Mouse (Mus musculus): Measurements from ENCODE around the gene Kdelc2. TPM values are rescaled to one million over a fixed set of nuclear protein-coding genes. Genes with fewer than 3 reads are reported as not detected.

Gene Kdelc2
- polyA plus RNA-seq, 1 experiment from 2014 or later, result 28.9 TPM

DNA sequence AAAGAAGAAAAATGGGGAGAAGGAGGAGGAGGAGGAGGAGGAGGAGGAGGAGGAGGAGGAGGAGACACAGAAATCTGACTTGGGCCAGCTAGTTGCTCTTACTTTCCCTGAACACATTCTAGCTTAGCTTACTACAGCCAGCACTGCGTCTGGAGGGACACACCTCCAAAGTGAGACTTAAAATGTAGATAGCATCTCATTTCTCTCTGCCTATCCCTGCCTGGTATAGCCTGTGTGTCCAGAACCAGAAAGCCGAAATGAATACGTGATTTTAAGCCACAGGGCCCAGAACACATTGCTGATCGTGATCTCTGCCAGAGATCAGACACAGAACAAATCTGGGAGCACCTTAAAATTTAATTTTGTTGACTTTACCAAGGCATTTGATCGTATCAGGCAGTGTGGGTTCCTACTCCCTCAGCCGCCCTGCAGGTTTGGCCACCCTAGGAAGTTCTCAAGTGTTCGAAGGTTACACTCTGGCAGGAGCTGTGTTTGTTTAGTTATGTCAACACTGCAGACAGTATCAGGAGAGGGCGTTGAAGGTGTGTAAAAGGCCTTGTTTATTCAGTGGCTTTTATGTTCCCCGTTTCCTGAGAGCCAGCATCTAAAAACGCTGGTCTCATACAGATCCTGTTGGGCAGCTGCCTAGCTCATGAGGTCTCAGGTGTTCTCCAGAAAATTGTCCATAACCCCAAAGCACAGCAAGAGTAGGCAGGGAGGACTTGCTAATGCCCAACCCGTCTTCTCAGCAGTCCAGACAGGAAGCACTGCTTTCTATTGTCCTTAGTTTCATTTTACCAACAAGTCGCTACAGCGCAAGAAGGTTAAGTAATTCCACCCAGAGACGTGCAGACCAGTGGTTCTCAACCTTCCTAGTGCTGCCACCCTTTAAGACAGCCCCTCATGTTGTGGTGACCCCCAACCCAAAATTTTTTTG lies 27.3 kb upstream of the Kdelc2 start:
- WGBS (ENCODE audit: missing documents), result 36% methylated on average over 14 of the region's 14 CpGs
- no peaks in the 10 kb centered on the region for H3K36me3 ChIP-seq (ENCODE audit: inconsistent target)
- H3K79me2 ChIP-seq (ENCODE audit: inconsistent target), result no peaks in the 10 kb centered on the region
- no peak overlapping the region for H3K27ac ChIP-seq
- H3K4me3 ChIP-seq (ENCODE audit: inconsistent target), result peak overlapping the region; percentile 4; the same call in 1 of the 2 replicates

DNA sequence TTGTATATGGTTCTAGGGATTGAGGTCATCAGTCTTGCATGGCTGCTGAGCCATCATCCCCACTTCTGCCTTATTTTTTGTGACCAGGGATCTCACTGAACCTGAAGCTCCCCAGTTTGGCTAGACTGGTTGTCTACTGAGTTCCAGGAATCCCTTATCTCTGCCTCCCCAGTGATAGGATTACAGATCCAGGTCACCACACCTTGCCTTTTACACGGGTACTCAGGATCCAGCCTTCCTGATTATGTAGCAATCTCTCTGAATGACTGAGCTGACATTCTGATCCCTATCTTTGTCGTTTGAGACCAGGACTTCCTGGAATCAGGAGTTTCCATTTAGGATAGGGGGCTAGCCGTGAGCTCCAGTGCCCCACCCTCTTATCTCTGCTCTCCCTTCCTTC lies 12.5 kb upstream of the Kdelc2 start:
- no peak overlapping the region for H3K27ac ChIP-seq
- H3K79me2 ChIP-seq (ENCODE audit: inconsistent target), result no peaks in the 10 kb centered on the region
- no peaks in the 10 kb centered on the region for H3K36me3 ChIP-seq (ENCODE audit: inconsistent target)
- no peak overlapping the region for H3K4me3 ChIP-seq (ENCODE audit: inconsistent target)
- 73% methylated on average over 3 of the region's 3 CpGs for WGBS (ENCODE audit: missing documents)

DNA sequence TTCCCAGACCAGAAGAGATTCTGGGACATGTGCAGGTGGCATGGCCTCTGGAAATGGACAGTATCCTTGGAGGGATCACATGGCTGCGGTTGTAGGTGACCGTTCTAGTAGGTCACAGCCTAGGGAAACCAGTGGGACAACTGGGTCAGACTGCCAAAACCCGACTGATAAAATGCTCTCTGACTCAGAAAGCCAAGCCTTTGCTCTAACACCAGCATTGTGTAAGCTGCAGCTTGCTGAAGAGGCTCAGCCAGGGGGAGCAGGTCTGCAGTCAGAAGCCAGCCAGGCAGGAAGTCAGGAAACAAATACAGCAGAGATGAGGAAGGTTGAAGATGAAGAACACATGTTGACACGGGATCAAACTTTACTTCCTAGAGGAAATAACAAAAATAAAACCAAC lies 7.9 kb upstream of the Kdelc2 start:
- no peaks in the 10 kb centered on the region for H3K36me3 ChIP-seq (ENCODE audit: inconsistent target)
- H3K79me2 ChIP-seq (ENCODE audit: inconsistent target), result no peaks in the 10 kb centered on the region
- WGBS (ENCODE audit: missing documents), result 56% methylated on average over 4 of the region's 4 CpGs
- H3K27ac ChIP-seq, result no peak overlapping the region
- H3K4me3 ChIP-seq (ENCODE audit: inconsistent target), result no peak overlapping the region

DNA sequence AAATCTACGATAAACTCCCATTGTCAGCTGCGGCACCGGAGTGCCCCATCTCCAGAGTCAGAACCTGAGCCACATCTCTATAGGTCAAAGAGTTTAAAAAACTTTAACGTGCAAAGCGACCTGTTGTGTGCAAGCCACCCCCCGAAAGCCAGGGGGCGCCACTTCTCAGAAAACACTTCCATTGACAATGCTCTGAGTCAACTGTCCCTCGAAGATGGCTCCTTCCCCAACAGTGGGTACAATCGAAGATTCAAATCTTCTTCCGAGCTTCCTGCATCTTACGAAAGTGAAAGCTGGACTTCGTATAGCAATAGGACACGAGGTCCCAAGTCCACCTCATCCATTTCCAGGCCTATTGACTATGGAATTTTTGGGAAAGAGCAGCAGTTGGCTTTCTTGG lies 7.0 kb upstream of the Kdelc2 start:
- H3K36me3 ChIP-seq (ENCODE audit: inconsistent target), result no peaks in the 10 kb centered on the region
- 93% methylated on average over 13 of the region's 13 CpGs for WGBS (ENCODE audit: missing documents)
- H3K4me3 ChIP-seq (ENCODE audit: inconsistent target), result no peak overlapping the region
- no peaks in the 10 kb centered on the region for H3K79me2 ChIP-seq (ENCODE audit: inconsistent target)
- no peak overlapping the region for H3K27ac ChIP-seq

DNA sequence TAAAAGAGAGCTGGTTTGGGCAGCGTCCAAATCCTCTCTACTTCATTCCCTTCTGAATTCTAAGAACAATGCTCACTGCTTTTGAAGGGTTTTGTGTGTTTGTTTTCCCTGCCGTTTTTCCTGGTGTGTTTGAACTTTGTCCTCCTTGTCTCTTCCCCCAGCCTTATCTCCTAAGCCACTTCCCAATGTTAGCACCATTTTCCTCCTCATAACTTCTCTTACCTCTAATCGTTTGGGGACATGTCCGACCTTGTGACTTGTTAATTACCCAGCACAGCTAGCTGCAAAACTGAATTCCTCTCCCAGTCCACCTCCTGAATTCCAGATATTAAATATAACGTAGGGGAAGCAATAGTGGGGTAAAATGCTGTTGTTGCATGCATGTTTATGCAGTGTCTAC lies 6.2 kb upstream of the Kdelc2 start:
- no peaks in the 10 kb centered on the region for H3K79me2 ChIP-seq (ENCODE audit: inconsistent target)
- H3K4me3 ChIP-seq (ENCODE audit: inconsistent target), result no peak overlapping the region
- no peaks in the 10 kb centered on the region for H3K36me3 ChIP-seq (ENCODE audit: inconsistent target)
- H3K27ac ChIP-seq, result no peak overlapping the region
- 78% methylated on average over 5 of the region's 5 CpGs for WGBS (ENCODE audit: missing documents)

DNA sequence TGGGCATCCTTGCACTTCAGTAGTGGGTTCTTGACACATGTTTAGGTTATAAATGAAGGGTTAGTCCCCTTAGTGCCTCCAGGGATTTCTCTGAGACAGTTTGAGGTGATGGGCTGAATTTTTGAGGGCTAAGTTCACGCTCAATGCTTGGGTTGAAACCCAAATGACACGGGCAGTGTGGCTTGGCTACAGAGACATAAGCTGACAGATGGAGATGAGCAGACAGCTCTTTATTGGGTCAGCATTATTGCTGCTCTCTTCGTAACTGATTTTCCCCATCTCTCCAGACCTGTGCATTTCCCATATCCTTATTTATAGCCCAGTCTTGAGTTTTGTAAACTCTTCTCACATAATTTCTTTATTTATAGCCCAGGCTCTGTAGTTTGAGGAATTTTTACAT lies 5.7 kb upstream of the Kdelc2 start:
- Histone ChIP-seq H3K4me3 (ENCODE audit: inconsistent target) (no peak overlapping the region), H3K36me3 (ENCODE audit: inconsistent target) (no peaks in the 10 kb centered on the region), H3K79me2 (ENCODE audit: inconsistent target) (no peaks in the 10 kb centered on the region), H3K27ac (no peak overlapping the region)
- WGBS (ENCODE audit: missing documents), result 88% methylated on average over 3 of the region's 3 CpGs

DNA sequence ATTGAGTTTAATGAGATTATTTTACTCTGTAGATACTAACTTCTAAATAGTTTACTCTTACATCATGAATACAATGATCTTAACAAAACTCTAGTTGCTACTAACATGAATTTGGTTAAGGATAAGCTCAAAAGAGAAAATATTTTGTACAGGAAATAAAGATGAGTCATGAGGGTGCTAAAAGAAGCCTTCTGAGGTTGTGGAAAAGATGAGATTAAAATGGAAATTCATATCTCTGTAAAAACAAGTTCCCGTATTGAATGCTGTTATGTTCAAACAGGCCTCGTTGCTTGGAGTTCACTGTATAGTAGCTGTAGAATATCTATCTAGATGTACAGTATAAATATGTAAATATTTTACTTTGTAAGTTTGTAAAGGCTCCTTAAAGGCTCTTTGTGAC lies 3.2 kb upstream of the Kdelc2 start:
- no peak overlapping the region for H3K4me3 ChIP-seq (ENCODE audit: inconsistent target)
- H3K79me2 ChIP-seq (ENCODE audit: inconsistent target), result peaks cover 7% of the 10 kb centered on the region
- WGBS (ENCODE audit: missing documents), result 78% methylated on average over 2 of the region's 2 CpGs
- no peak overlapping the region for H3K27ac ChIP-seq
- H3K36me3 ChIP-seq (ENCODE audit: inconsistent target), result no peaks in the 10 kb centered on the region

DNA sequence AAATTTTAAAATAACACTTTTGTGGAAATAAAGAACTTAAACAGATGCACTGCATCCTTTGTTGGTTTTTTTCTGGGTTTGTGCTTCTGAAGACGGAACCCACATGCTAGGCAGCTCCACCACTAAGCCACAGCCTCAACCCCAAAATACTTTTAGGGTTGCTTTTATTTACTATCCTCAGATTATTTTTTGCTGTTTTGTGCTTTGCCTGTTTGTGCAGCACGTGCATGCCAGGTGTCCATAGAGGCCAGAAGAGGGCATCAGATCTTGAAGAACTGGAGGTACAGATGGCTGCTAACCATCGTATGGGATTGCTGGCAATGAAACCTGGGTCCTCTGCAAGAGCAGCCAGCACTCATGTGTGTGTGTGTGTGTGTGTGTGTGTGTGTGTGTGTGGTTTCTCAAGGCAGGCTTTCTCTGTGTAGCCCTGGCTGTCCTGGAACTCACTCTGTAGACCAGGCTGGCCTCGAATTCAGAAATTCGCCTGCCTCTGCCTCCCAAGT lies 2.7 kb upstream of the Kdelc2 start:
- 72% methylated on average over 3 of the region's 5 CpGs for WGBS (ENCODE audit: missing documents)
- Histone ChIP-seq H3K79me2 (ENCODE audit: inconsistent target) (peaks cover 13% of the 10 kb centered on the region), H3K27ac (no peak overlapping the region), H3K36me3 (ENCODE audit: inconsistent target) (no peaks in the 10 kb centered on the region), H3K4me3 (ENCODE audit: inconsistent target) (no peak overlapping the region)

DNA sequence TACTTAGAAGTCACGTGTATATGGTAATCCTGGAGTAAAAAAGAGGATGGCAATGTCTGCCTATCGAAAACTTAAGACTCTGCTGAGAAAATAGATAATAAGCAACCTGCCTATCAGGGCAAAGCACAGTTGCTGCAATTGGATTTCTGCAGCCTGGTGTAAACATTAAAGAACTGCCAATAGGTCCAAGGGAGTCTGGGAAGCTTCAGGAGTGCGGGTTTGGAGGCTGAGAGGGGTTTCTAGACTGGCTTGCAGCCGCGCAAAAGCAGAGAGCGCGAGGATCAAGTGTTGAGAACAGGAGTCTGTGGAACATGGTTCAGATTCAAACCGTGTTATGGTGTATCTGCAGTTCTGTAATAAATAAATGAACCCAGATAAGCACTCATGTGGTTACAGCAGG lies 1.0 kb downstream of the Kdelc2 start:
- Histone ChIP-seq H3K27ac (peak overlapping the region; percentile 86), H3K79me2 (ENCODE audit: inconsistent target) (peaks cover 18% of the 10 kb centered on the region), H3K4me3 (ENCODE audit: inconsistent target) (peak overlapping the region; percentile 53), H3K36me3 (ENCODE audit: inconsistent target) (no peaks in the 10 kb centered on the region)
- WGBS (ENCODE audit: missing documents), result 69% methylated on average over 8 of the region's 8 CpGs

DNA sequence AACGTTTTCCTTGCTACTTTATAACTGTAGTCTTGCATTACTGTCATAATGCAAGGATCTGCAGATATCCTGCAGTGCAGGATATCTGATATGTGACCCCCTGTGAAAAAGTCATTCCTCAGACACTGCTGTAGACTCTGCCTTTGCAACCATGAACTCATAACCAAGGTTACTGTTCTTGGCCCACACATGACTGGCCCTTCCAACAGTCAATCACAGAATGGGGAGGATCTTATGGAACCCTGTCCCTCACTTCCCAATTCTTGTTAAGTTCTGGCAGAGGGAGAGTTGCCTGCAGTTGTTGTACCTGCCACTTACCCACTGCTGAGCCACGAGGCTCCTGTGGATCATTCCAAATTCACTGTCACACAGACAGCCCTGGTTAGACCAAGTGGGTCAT lies 3.6 kb downstream of the Kdelc2 start:
- Histone ChIP-seq H3K79me2 (ENCODE audit: inconsistent target) (peaks cover 18% of the 10 kb centered on the region), H3K4me3 (ENCODE audit: inconsistent target) (no peak overlapping the region), H3K36me3 (ENCODE audit: inconsistent target) (no peaks in the 10 kb centered on the region), H3K27ac (peak overlapping the region; percentile 65)
- 33% methylated on average over 2 of the region's 2 CpGs for WGBS (ENCODE audit: missing documents)

DNA sequence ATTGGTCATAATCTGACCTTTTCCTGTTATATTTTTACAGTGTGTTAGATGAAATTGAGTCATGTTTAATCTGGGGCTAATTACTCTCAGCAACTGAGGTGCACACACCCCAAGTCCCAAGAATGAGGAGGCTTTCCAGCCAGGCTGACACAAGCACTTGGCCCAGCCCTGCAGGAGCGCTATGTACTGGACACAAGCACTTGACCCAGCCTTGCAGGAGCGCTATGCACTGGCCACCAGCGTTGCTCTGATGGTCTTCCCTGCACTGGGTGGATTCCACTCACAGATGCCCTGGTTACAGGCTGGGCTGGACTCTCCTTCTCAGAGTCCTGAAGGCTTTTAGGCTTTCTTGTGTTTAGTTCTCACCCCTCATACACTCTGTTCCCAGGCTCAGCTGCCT lies 5.3 kb downstream of the Kdelc2 start:
- no peaks in the 10 kb centered on the region for H3K36me3 ChIP-seq (ENCODE audit: inconsistent target)
- H3K79me2 ChIP-seq (ENCODE audit: inconsistent target), result peaks cover 18% of the 10 kb centered on the region
- H3K4me3 ChIP-seq (ENCODE audit: inconsistent target), result no peak overlapping the region
- no peak overlapping the region for H3K27ac ChIP-seq
- WGBS (ENCODE audit: missing documents), result 93% methylated on average over 3 of the region's 3 CpGs

DNA sequence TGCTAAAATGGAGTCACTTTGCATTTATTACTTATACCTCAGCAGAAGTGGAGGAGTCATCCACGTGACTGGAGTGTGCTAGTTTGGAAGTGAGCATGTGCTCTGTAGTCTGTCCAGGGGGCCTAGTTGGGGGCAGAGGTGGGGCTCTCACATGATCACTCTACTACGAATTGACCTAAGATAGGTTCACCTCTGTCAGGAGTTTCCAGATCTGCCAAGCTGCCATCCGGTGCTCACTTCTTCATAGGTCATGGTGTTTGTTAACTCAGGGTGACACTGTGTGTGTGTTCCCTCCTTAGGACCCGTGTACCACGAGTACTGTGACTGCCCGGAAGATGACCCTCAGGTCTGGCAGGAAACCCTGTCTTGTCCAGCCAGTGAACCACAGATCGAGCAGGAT lies 6.3 kb downstream of the Kdelc2 start:
- H3K27ac ChIP-seq, result no peak overlapping the region
- H3K36me3 ChIP-seq (ENCODE audit: inconsistent target), result no peaks in the 10 kb centered on the region
- H3K79me2 ChIP-seq (ENCODE audit: inconsistent target), result peaks cover 15% of the 10 kb centered on the region
- 72% methylated on average over 7 of the region's 7 CpGs for WGBS (ENCODE audit: missing documents)
- no peak overlapping the region for H3K4me3 ChIP-seq (ENCODE audit: inconsistent target)

DNA sequence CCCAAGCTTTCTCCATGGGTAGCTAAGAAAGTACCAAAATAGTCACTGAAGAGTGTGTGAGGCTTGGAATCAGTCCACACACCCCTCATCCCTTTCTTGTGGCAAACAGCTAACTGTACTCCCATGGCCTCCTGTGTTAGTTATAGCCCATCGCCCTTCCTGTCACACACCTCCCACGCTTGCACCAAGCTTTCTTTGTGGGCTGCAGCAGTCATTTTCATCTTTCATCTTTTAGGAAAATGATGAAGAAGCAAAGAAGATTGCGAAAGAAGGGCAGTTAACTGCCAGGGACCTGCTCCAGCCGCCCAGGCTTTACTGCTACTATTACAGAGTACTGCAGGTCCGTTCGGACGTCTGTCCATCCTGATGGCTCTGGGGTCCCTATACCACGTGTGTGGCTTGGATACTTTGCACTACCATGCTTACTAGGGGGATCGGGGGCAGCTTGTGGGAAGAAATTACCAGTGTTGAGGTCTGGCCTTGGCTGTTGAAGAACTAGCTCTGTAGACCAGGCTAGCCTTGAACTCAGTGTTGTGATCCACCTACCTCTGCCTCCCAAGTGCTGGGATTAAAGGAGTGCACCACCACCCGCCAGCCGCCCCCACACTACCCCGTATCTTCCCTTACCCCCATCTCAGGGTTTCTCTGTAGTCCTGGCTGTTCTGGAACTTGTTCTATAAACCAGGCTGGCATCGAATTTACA lies 14.0 kb downstream of the Kdelc2 start:
- H3K27ac ChIP-seq, result no peak overlapping the region
- no peak overlapping the region for H3K4me3 ChIP-seq (ENCODE audit: inconsistent target)
- WGBS (ENCODE audit: missing documents), result 47% methylated on average over 13 of the region's 13 CpGs
- 0 out of 2 replicates have a peak, but pooled peaks cover 5% of the 10 kb centered on the region for H3K36me3 ChIP-seq (ENCODE audit: inconsistent target)
- no peaks in the 10 kb centered on the region for H3K79me2 ChIP-seq (ENCODE audit: inconsistent target)

DNA sequence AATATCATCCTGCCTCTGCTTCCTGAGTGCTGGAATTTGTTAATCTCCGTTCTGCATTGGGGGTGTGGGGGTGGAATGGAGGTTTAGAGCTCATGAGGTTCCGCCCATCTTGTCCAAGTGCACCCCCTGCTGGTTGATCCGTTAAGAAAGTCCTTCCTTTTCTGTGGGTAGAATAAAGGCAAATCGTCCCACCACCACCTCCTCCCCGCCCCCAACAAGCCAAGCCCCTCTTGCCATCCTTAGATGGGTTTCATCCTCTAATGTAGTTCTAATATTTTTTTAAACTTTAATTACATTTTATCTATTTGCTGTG lies 14.5 kb downstream of the Kdelc2 start:
- no peak overlapping the region for H3K27ac ChIP-seq
- H3K4me3 ChIP-seq (ENCODE audit: inconsistent target), result no peak overlapping the region
- 0 out of 2 replicates have a peak, but pooled peaks cover 5% of the 10 kb centered on the region for H3K36me3 ChIP-seq (ENCODE audit: inconsistent target)
- WGBS (ENCODE audit: missing documents), result 5% methylated on average over 5 of the region's 5 CpGs
- no peaks in the 10 kb centered on the region for H3K79me2 ChIP-seq (ENCODE audit: inconsistent target)

DNA sequence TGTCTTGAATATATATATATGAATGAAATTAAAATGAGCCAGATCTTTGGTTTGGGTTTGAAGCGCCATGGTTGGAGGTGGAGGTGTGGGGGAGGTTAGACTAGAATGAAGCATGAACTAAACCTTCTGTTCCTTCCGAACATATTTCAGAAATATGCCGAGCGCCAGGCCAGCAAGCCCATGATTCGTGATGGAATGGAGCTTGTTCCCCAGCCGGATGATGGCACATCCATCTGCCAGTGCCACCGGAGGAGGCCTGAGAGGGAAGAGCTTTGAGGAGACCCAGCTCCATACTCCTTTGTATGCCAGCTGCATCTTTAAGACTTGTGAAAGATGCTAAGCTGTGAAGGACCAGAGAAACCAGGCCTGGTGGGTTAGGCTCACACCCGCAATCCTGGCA lies 15.7 kb downstream of the Kdelc2 start:
- 95% methylated on average over 8 of the region's 8 CpGs for WGBS (ENCODE audit: missing documents)
- Histone ChIP-seq H3K36me3 (ENCODE audit: inconsistent target) (0 out of 2 replicates have a peak, but pooled peaks cover 5% of the 10 kb centered on the region), H3K27ac (no peak overlapping the region), H3K4me3 (ENCODE audit: inconsistent target) (no peak overlapping the region), H3K79me2 (ENCODE audit: inconsistent target) (no peaks in the 10 kb centered on the region)

Data from macrophage (primary cell).